24 mouse cellular contexts compared by ENCODE assay signal in the genomic region with DNA sequence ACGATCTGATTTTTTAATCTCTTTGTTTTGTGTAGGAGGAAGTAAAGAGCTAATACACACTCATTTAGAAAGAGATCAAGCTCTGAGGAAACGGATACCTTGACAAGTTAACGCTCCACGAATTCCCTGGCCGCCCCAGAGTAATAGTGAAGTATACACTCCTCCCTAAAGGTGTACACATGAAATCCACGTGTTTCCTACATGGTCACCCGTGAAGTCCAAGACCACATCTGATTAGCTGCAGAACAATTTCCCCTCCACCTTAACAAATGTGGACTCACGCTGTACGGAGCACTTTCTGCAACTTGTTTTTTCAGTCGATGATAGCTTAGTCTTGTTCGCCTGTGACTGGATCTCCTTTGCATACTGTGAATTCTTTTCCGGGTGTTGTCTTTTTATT. TPM values are rescaled to one million over a fixed set of nuclear protein-coding genes. Genes with fewer than 3 reads are reported as not detected.
DNase-seq lines count a peak whose midpoint lies in the region; ATAC-seq and TF ChIP-seq lines count a peak whose summit lies in the region.
"Had no signal": no experiment of that assay in that cellular context is flagged by ENCODE, and none has a peak within 500 bp of the region (broad histone marks: within the 10 kb centered on the region; RNA-seq: fewer than 3 reads in every experiment).

No protein-coding gene starts in this region.

- H3K4me3 ChIP-seq in heart, embryonic 13.5 days, result no peak overlapping the region
- no peak overlapping the region for H3K4me3 ChIP-seq in heart, embryonic 12.5 days
- no peak overlapping the region for H3K4me3 ChIP-seq in kidney, postnatal 0 days (replicated peaks; ENCODE audit: low read depth, low read length)
- no peak overlapping the region for H3K4me3 ChIP-seq in neural tube, embryonic 15.5 days (replicated peaks)
- H3K4me3 ChIP-seq: forebrain, embryonic 15.5 days; hindbrain, embryonic 12.5 days had no signal

- no peak overlapping the region for H3K9ac ChIP-seq in heart, embryonic 13.5 days
- H3K9ac ChIP-seq in heart, embryonic 12.5 days, result no peak overlapping the region
- H3K9ac ChIP-seq in kidney, postnatal 0 days (ENCODE audit: low read depth, low read length), result no peak overlapping the region
- no peak overlapping the region for H3K9ac ChIP-seq in neural tube, embryonic 15.5 days (replicated peaks)
- H3K9ac ChIP-seq: embryonic facial prominence, embryonic 12.5 days; forebrain, embryonic 15.5 days; hindbrain, embryonic 12.5 days had no signal

- peaks cover 79% of the 10 kb centered on the region for H3K27me3 ChIP-seq in heart, embryonic 13.5 days (replicated peaks)
- H3K27me3 ChIP-seq in heart, embryonic 12.5 days (replicated peaks), result peaks cover 65% of the 10 kb centered on the region
- H3K27me3 ChIP-seq in kidney, postnatal 0 days (ENCODE audit: insufficient read depth, low read length), result peaks cover 37% of the 10 kb centered on the region
- H3K27me3 ChIP-seq in neural tube, embryonic 15.5 days (replicated peaks), result peaks cover 66% of the 10 kb centered on the region
- H3K27me3 ChIP-seq in splenic B cell, adult 2 months (ENCODE audit: control insufficient read depth, insufficient read depth, low read length, poor library complexity, severe bottlenecking), result no peaks in the 10 kb centered on the region; the same call in 1 of the 2 replicates

- no peak for TF ChIP-seq CTCF in kidney, postnatal 0 days (IDR thresholded peaks at IDR 0.05; ENCODE audit: low read depth)

- no peak for ATAC-seq in heart, embryonic 13.5 days (ENCODE audit: extremely low read depth, insufficient number of reproducible peaks, low FRiP score, low TSS enrichment)
- no peak for ATAC-seq in heart, embryonic 12.5 days (ENCODE audit: insufficient number of reproducible peaks, low FRiP score)
- ATAC-seq in kidney, postnatal 0 days (replicated peaks; ENCODE audit: low FRiP score, low read depth), result no peak
- no peak for ATAC-seq in neural tube, embryonic 15.5 days (ENCODE audit: low FRiP score)
- ATAC-seq: forebrain, embryonic 15.5 days; intestine, embryonic 16.5 days had no signal

- H3K9me3 ChIP-seq in heart, embryonic 13.5 days, result no peaks in the 10 kb centered on the region
- H3K9me3 ChIP-seq in heart, embryonic 12.5 days (replicated peaks), result no peaks in the 10 kb centered on the region
- no peaks in the 10 kb centered on the region for H3K9me3 ChIP-seq in kidney, postnatal 0 days (replicated peaks; ENCODE audit: low read length)
- H3K9me3 ChIP-seq in neural tube, embryonic 15.5 days (replicated peaks), result no peaks in the 10 kb centered on the region
- H3K9me3 ChIP-seq: embryonic facial prominence, embryonic 12.5 days; forebrain, embryonic 15.5 days; heart, embryonic 10.5 days; hindbrain, embryonic 12.5 days had no signal

- DNase-seq in kidney, postnatal 0 days (ENCODE audit: low spot score), result peak; percentile 36
- no peak for DNase-seq in kidney, postnatal 10 days
- peak; percentile 35 for DNase-seq in neural tube, embryonic 10.5 days (ENCODE audit: extremely low spot score, low spot score)
- DNase-seq in splenic B cell, adult 2 months (ENCODE audit: low read depth, low spot score), result peak; percentile 27
- DNase-seq in left cerebral cortex, postnatal 36 days (ENCODE audit: low spot score in 2 of 2), result no peak
- DNase-seq: adrenal gland, adult 8-10 months; adrenal gland, postnatal 36 days; cerebellum, adult 8-10 months; cerebellum, postnatal 14 days; gastrocnemius, postnatal 10 days; heart, adult 18-20 months had no signal

- intact Hi-C loops in left cerebral cortex, postnatal 36 days (cut with DNase I), result no loop called here

- H3K27ac ChIP-seq in heart, embryonic 13.5 days (replicated peaks), result no peak overlapping the region
- no peak overlapping the region for H3K27ac ChIP-seq in heart, embryonic 12.5 days (ENCODE audit: poor library complexity, severe bottlenecking)
- H3K27ac ChIP-seq in kidney, postnatal 0 days, result no peak overlapping the region
- no peak overlapping the region for H3K27ac ChIP-seq in neural tube, embryonic 15.5 days (replicated peaks)
- H3K27ac ChIP-seq: embryonic facial prominence, embryonic 12.5 days; forebrain, embryonic 15.5 days; hindbrain, embryonic 12.5 days had no signal

- H3K4me2 ChIP-seq in heart, embryonic 13.5 days, result peak overlapping the region; percentile 77; the same call in 1 of the 2 replicates
- no peak overlapping the region for H3K4me2 ChIP-seq in heart, embryonic 12.5 days
- no peak overlapping the region for H3K4me2 ChIP-seq in kidney, postnatal 0 days (ENCODE audit: low read length)
- no peak overlapping the region for H3K4me2 ChIP-seq in neural tube, embryonic 15.5 days
- H3K4me2 ChIP-seq: forebrain, embryonic 15.5 days had no signal

- H3K4me1 ChIP-seq in heart, embryonic 13.5 days, result peaks cover 15% of the 10 kb centered on the region
- 0 out of 2 replicates have a peak, but pooled peaks cover 5% of the 10 kb centered on the region for H3K4me1 ChIP-seq in heart, embryonic 12.5 days (replicated peaks)
- 0 out of 2 replicates have a peak, but pooled peaks cover 4% of the 10 kb centered on the region for H3K4me1 ChIP-seq in kidney, postnatal 0 days (replicated peaks; ENCODE audit: insufficient read depth, low read length)
- peaks cover 7% of the 10 kb centered on the region for H3K4me1 ChIP-seq in neural tube, embryonic 15.5 days
- H3K4me1 ChIP-seq: hindbrain, embryonic 12.5 days had no signal

- no peaks in the 10 kb centered on the region for H3K36me3 ChIP-seq in heart, embryonic 13.5 days
- H3K36me3 ChIP-seq in heart, embryonic 12.5 days, result no peaks in the 10 kb centered on the region
- no peaks in the 10 kb centered on the region for H3K36me3 ChIP-seq in kidney, postnatal 0 days (ENCODE audit: insufficient read depth, low read length)
- H3K36me3 ChIP-seq in neural tube, embryonic 15.5 days, result no peaks in the 10 kb centered on the region
- no peaks in the 10 kb centered on the region for H3K36me3 ChIP-seq in splenic B cell, adult 2 months (ENCODE audit: control insufficient read depth, insufficient read depth, low read length, poor library complexity, severe bottlenecking)
- H3K36me3 ChIP-seq: embryonic facial prominence, embryonic 12.5 days; forebrain, embryonic 15.5 days; heart, embryonic 10.5 days; hindbrain, embryonic 12.5 days had no signal

- 16% methylated on average over 12 of the region's 12 CpGs for WGBS in heart, embryonic 13.5 days
- WGBS in heart, embryonic 12.5 days, result 14% methylated on average over 12 of the region's 12 CpGs
- 8% methylated on average over 12 of the region's 12 CpGs for WGBS in kidney, postnatal 0 days
- WGBS in neural tube, embryonic 15.5 days, result 21% methylated on average over 12 of the region's 12 CpGs

RNA-seq across cellular contexts. Expression of a gene that starts 23.1 kb away (rescaled TPM):
- polyA plus RNA-seq in heart, embryonic 13.5 days (2015; fragmentation: Nextera tagmentation; extraction: Ambion mirVana), result not detected in 2 replicates
- polyA plus RNA-seq in heart, embryonic 12.5 days (2016; fragmentation: Nextera tagmentation; extraction: Ambion mirVana), result not detected in 2 replicates
- polyA plus RNA-seq in kidney, postnatal 0 days (2015; fragmentation: Nextera tagmentation; extraction: Ambion mirVana), result not detected in 2 replicates
- 0.82 and 1.9 TPM in 2 replicates for polyA plus RNA-seq in neural tube, embryonic 15.5 days (2015; fragmentation: Nextera tagmentation; extraction: Ambion mirVana)
- total RNA-seq in left cerebral cortex, postnatal 36 days (2021), result not detected
- total RNA-seq: adrenal gland, adult 8-10 months; adrenal gland, postnatal 36 days; common myeloid progenitor, adult 5-6 weeks; gastrocnemius, postnatal 10 days; gastrocnemius, postnatal 4 days; heart, adult 18-20 months; heart, postnatal 25 days had no signal
- polyA plus RNA-seq: forebrain, embryonic 11.5 days; forebrain, embryonic 15.5 days; heart, embryonic 16.5 days; intestine, embryonic 16.5 days had no signal

RNA-seq across cellular contexts. Expression of a gene that starts 29.5 kb away (rescaled TPM):
- polyA plus RNA-seq in heart, embryonic 13.5 days (2015; fragmentation: Nextera tagmentation; extraction: Ambion mirVana), result not detected in 2 replicates
- polyA plus RNA-seq in heart, embryonic 12.5 days (2016; fragmentation: Nextera tagmentation; extraction: Ambion mirVana), result 0.10 TPM in 1 of 2 replicates, not detected in the other
- polyA plus RNA-seq in kidney, postnatal 0 days (2015; fragmentation: Nextera tagmentation; extraction: Ambion mirVana), result not detected in 2 replicates
- 0.08 and 0.26 TPM in 2 replicates for polyA plus RNA-seq in neural tube, embryonic 15.5 days (2015; fragmentation: Nextera tagmentation; extraction: Ambion mirVana)
- not detected for total RNA-seq in left cerebral cortex, postnatal 36 days (2021)
- total RNA-seq: adrenal gland, adult 8-10 months; adrenal gland, postnatal 36 days; common myeloid progenitor, adult 5-6 weeks; heart, adult 18-20 months; heart, postnatal 25 days had no signal
- polyA plus RNA-seq: embryonic facial prominence, embryonic 12.5 days; forebrain, embryonic 11.5 days; forebrain, embryonic 15.5 days; heart, embryonic 10.5 days; heart, embryonic 16.5 days; hindbrain, embryonic 12.5 days had no signal

RNA-seq across cellular contexts. Expression of a gene that starts 44.6 kb away (rescaled TPM):
- polyA plus RNA-seq in heart, embryonic 13.5 days (2015; fragmentation: Nextera tagmentation; extraction: Ambion mirVana), result not detected in 2 replicates
- 0.09 TPM in 1 of 2 replicates, not detected in the other for polyA plus RNA-seq in heart, embryonic 12.5 days (2016; fragmentation: Nextera tagmentation; extraction: Ambion mirVana)
- polyA plus RNA-seq in kidney, postnatal 0 days (2015; fragmentation: Nextera tagmentation; extraction: Ambion mirVana), result 24.7 and 27.7 TPM in 2 replicates
- polyA plus RNA-seq in neural tube, embryonic 15.5 days (2015; fragmentation: Nextera tagmentation; extraction: Ambion mirVana), result 4.3 and 9.6 TPM in 2 replicates
- total RNA-seq in left cerebral cortex, postnatal 36 days (2021), result not detected
- total RNA-seq: adrenal gland, adult 8-10 months; adrenal gland, postnatal 36 days; common myeloid progenitor, adult 5-6 weeks; heart, adult 18-20 months; heart, postnatal 25 days had no signal
- polyA plus RNA-seq: forebrain, embryonic 11.5 days; forebrain, embryonic 15.5 days; heart, embryonic 16.5 days; hindbrain, embryonic 12.5 days had no signal

RNA-seq across cellular contexts. Expression of a gene that starts 49.5 kb away (rescaled TPM):
- 0.09 TPM in 1 of 2 replicates, not detected in the other for polyA plus RNA-seq in heart, embryonic 13.5 days (2015; fragmentation: Nextera tagmentation; extraction: Ambion mirVana)
- 0.31 and 0.60 TPM in 2 replicates for polyA plus RNA-seq in heart, embryonic 12.5 days (2016; fragmentation: Nextera tagmentation; extraction: Ambion mirVana)
- polyA plus RNA-seq in kidney, postnatal 0 days (2015; fragmentation: Nextera tagmentation; extraction: Ambion mirVana), result 175 and 183 TPM in 2 replicates
- polyA plus RNA-seq in neural tube, embryonic 15.5 days (2015; fragmentation: Nextera tagmentation; extraction: Ambion mirVana), result 48.9 and 69.7 TPM in 2 replicates
- not detected for total RNA-seq in left cerebral cortex, postnatal 36 days (2021)
- total RNA-seq: heart, adult 18-20 months; heart, postnatal 25 days had no signal
- polyA plus RNA-seq: forebrain, embryonic 11.5 days; forebrain, embryonic 15.5 days; heart, embryonic 16.5 days; hindbrain, embryonic 12.5 days had no signal

RNA-seq across cellular contexts. Expression of a gene that starts 59.3 kb away (rescaled TPM):
- polyA plus RNA-seq in heart, embryonic 13.5 days (2015; fragmentation: Nextera tagmentation; extraction: Ambion mirVana), result 0.10 and 0.17 TPM in 2 replicates
- polyA plus RNA-seq in heart, embryonic 12.5 days (2016; fragmentation: Nextera tagmentation; extraction: Ambion mirVana), result 0.48 and 0.54 TPM in 2 replicates
- polyA plus RNA-seq in kidney, postnatal 0 days (2015; fragmentation: Nextera tagmentation; extraction: Ambion mirVana), result 57.3 and 57.8 TPM in 2 replicates
- 64.3 and 77.5 TPM in 2 replicates for polyA plus RNA-seq in neural tube, embryonic 15.5 days (2015; fragmentation: Nextera tagmentation; extraction: Ambion mirVana)
- not detected for total RNA-seq in left cerebral cortex, postnatal 36 days (2021)
- total RNA-seq: heart, adult 18-20 months; heart, postnatal 25 days had no signal
- polyA plus RNA-seq: embryonic facial prominence, embryonic 12.5 days; forebrain, embryonic 11.5 days; forebrain, embryonic 15.5 days had no signal

Comparison
In these comparisons a context has a peak if more than half of its experiments do, and no peak if none do; other contexts are left out.
1. DNase-seq: peak in kidney, postnatal 0 days (single experiment), neural tube, embryonic 10.5 days (single experiment) and splenic B cell, adult 2 months (single experiment); none in kidney, postnatal 10 days (single experiment) and left cerebral cortex, postnatal 36 days (0 of 2).